Mouse (Mus musculus): ENCODE data around the gene Ap1g1. TPM values are rescaled to one million over a fixed set of nuclear protein-coding genes. Genes with fewer than 3 reads are reported as not detected.

The Ap1g1 gene
- 10 to 100 TPM; 63.7 to 75.7 TPM for total RNA-seq (2023)

DNA sequence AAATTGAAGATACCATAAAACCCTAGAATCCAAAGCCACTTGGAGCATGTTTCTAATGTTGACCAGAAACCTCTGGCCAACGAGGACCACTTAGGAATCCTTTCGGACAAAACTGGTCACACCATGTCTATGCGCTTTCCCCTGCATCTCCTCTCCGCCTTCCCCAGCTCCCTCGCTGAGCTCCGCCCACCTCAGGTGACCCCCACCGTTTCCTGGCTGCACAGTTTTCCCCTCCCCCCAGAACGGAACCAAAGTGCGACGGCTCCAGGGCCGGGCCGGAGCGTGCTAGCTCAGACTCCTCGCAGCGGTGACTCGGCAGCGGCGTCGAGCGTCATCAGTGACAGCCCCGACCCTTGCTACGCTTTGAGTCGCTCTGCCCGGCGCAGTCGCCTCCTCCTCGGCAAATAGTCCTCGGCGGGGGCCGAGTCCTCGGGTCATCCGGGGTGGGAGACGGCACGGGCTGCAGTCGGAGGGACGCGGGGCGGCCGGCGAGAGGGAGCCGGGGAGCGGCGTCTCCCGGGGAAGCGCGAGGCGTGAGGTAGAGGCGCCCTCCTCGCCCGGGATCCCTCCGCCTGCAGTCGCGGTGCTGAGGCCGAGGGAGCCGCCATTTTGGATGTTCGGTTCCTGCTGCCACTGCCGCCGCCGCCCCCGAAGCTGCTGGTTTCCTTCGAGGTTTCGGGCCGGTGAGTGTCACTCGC, at the start of gene Ap1g1:
Gene Ap1g1 (plus strand): TSS at position 275 of the 698 bp plus-strand sequence.

DNA sequence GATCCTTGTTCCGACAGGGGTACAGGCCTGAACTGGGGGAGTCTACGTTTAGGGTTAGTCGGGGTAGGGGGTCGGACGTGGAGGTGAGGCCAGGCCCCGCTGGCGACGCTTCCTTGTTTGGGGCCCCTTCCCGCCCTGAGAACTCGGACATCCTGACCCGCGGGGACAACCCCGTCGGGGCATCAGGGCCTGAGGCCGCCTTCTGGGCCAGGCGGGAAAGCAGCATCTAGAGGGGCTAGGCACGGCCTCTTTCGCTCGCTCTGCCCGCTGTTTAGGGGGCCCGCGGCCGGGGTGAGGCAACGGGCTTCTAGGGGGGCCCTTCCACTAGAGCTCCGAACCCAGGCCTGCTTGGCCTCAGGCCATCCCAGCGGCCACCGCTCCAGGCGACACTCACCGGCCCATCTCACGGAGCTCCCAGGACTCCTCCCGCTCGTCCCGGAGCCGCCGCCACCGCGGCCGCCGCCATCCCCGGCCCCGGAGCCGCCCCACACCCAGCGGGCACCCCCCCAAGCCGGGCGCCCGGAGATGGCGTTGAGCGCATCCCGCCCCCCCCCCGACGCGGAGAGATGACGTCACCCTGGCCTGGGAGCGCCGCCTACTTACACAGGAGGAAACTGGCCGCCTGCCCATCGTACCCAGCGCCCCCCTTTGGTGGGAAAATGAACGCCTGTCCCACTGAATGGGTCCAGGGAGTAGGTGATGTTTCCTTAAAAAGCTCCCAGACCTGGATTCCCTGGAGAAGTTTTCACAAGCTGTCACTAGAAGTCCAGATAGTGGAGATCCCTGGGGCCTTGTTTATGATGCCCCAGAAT, 40.9 kb upstream of the Ap1g1 start, which contains the start of gene Atxn1l:
Gene Atxn1l (minus strand): TSS at position 503 of the 812 bp plus-strand sequence.

DNA sequence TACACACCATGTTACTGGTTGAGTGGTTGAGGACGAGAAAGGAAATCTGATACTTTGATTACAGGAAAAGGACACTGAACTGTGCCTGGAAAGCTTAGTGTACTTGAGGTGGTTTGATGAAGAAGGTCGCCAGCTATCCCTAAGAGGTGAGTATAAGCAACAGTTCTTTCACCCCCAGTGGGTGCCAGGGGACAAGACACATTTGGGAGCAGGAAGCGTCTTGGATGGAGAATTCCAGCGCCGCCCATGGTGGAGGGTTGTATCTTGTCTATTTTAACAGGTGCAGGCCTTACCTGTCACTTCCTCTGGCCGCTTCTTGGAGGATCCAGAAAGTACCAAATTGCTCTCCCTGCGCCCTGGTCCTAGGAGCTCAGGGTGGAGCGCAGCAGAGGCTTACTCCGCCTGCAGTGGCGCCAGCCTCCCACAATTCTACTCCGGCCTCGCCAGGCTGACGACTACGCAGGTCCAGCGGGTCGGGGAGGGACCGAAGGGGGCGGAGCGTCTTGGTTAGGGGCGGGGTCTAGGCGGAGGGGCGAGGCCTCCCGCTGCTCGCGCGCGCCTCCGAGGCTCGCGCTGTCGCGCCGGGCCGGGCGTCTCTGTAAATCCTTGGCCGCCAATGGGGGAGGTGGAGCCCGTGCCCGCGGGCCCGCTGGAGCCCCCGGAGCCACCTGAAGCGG, 89.8 kb downstream of the Ap1g1 start, which contains the start of gene Phlpp2:
Gene Phlpp2 (plus strand): TSS at position 540 of the 677 bp plus-strand sequence.

Other genes with a start within 250 kb of the Ap1g1 start
- 10 to 100 TPM; 80.0 to 88.3 TPM for gene Dhx38, start 212.7 kb upstream of the Ap1g1 start, total RNA-seq (2023)
- gene Txnl4b, start 212.7 kb upstream of the Ap1g1 start, total RNA-seq (2023) = 1 to 10 TPM; 6.2 to 8.4 TPM
- gene Hp, start 199.4 kb upstream of the Ap1g1 start, total RNA-seq (2023) = 100 to 1,000 TPM; 284 to 372 TPM
- gene Dhodh, start 169.9 kb upstream of the Ap1g1 start, total RNA-seq (2023) = 10 to 100 TPM; 10.2 to 10.9 TPM
- not detected for gene Pkd1l3, start 164.0 kb upstream of the Ap1g1 start, total RNA-seq (2023)
- 100 to 1,000 TPM; 128 to 136 TPM for gene Ist1, start 85.3 kb upstream of the Ap1g1 start, total RNA-seq (2023)
- 10 to 100 TPM; 10.1 TPM for gene Zfp821, start 73.0 kb upstream of the Ap1g1 start, total RNA-seq (2023)
- gene Atxn1l, start 40.8 kb upstream of the Ap1g1 start, total RNA-seq (2023) = 10 to 100 TPM; 29.5 to 36.0 TPM
- gene Phlpp2, start 90.0 kb downstream of the Ap1g1 start, total RNA-seq (2023) = 10 to 100 TPM; 13.0 to 14.9 TPM
- gene Marveld3, start 183.6 kb downstream of the Ap1g1 start, total RNA-seq (2023) = not detected
- gene Tat, start 211.9 kb downstream of the Ap1g1 start, total RNA-seq (2023) = not detected

All from monocyte, adult 59 days (primary cell).